Mouse (Mus musculus) kidney, postnatal 4 days (tissue): ENCODE results near the gene Kcp.

Experiments
- DNase-seq, 2 experiments: peaks; one replicate each; pipeline ENCODE4 v3.0.0; 2021; ENCODE audit warnings: mixed read lengths in 2 of 2

The Kcp gene

DNA sequence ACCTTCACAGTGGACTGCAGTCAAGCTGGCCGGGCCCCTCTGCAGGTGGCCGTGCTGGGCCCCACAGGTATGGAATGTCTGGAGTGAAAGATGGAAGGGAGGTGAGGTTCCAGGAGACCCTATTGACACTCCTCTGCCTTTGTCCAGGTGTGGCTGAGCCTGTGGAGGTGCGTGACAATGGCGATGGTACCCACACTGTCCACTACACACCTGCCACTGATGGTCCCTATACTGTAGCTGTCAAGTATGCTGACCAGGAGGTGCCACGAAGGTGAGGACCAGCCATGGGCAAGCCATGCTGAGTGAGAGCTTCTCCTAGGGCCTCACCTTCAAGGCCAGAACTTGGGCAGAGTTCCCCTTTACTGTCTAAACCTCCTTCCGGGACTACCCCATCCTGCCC lies 57.1 kb downstream of the Kcp start:
- no peak for DNase-seq

DNA sequence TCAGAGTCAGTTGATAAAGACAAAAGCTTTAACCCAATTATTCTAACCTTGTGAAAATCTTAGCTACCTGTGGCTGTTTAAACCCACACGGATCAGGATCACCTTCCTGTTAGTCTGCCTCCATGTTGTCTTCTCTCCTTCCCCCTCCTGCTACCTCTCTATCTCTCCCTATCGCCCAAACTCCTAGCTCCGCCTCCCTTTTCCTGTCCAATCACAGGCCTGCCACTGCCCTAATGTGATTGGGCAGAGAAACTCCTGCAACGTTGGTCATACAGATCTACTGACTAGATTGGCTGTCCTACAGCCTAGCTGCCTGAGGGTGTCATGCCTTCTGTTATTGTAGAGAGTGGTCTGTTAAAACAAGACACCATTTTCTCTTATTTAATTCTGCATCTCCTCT lies 57.9 kb downstream of the Kcp start:
- no peak for DNase-seq

DNA sequence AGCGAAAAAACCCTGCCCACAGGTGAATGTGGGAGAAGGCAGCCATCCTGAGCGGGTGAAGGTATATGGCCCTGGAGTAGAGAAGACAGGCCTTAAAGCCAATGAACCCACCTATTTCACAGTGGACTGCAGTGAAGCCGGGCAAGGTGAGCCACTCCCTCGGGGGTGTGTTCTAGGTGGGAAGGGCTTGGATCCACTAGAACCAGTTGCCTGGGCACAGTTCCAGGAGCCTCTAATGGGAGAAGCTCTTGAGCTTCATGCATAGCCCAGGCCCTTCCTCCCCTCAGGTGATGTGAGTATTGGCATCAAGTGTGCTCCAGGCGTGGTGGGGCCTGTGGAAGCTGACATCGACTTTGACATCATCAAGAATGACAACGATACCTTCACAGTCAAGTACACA lies 62.4 kb downstream of the Kcp start:
- no peak for DNase-seq

DNA sequence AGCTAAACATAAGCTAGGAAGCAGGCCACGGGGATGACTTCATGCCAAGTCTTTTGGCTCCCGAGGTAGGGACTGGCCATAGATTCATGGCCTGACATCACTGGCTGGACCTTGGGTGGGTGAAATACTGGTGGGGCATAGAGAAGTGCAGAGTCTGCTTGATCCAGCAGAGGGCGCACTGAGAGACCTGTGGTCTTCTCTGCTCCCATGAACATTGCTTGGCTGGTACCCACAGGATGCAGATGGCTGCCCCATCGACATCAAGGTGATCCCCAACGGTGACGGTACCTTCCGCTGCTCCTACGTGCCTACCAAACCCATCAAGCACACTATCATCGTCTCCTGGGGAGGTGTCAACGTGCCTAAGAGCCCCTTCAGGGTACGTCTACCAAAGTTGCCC lies 63.0 kb downstream of the Kcp start:
- peak; percentile 74 to 78 for DNase-seq

DNA sequence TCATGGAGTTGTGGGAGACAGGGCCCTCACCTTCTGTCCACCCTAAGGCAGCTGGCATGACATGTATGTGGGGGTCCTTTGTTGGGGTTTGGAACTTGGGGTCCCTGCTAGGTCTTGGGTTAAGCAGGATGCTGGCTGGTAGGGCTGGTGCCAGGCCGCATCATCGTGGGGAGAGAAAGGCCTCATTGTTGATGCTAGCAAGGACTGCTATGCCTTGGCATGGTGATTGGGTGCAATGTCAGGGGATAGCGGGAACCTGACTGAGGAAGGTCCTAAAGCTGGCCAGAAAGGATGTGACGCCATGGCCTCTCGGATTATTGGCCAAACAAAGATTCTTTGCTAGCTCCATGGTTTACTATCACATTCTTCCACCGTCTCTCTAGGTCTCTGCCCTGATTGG lies 68.0 kb downstream of the Kcp start:
- no peak for DNase-seq

DNA sequence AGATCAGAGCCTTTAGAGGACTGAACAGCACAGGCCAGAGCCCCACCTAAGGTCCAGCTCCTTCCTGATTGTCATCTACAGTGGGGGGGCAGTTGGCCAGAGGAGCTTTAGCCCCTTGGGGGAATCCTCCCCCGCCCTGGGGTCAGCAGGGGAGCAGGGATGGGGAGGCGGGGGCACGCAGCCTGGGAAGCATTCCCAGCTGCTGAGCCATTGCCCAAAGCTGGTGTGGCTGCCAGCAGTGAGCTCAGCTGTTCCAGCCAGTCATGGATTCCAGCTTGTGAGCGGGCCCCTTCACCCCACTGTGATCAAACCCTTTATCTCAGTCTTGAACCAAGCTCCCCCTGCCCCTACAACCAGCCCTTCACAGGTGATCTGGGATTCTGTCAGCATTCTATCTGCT lies 68.5 kb downstream of the Kcp start:
- DNase-seq, result no peak

DNA sequence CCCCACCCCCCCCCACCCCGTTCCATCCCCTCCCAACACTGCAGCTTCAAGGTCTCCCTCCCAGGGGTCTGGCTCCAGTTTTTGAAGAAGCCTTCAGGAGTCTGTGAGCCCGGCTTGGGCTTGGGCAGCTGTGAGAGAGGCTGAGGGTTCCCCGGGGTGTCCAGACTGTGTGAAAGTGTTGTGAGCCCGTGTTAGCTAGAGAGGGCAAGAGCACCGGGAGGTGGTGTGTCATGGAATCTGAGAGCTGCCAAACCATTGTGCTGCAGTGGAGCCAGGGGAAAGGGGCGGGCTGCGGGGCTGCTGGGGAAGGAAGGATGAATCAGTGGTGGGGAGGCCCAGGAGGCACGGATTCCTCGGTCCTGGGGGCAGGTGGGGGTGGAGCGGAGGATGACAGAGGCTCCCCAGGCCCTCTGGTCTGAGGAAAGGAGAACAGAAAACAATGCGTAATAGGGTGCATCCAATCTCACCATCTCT lies 71.3 kb downstream of the Kcp start:
- DNase-seq, result peak; percentile 46 to 60

DNA sequence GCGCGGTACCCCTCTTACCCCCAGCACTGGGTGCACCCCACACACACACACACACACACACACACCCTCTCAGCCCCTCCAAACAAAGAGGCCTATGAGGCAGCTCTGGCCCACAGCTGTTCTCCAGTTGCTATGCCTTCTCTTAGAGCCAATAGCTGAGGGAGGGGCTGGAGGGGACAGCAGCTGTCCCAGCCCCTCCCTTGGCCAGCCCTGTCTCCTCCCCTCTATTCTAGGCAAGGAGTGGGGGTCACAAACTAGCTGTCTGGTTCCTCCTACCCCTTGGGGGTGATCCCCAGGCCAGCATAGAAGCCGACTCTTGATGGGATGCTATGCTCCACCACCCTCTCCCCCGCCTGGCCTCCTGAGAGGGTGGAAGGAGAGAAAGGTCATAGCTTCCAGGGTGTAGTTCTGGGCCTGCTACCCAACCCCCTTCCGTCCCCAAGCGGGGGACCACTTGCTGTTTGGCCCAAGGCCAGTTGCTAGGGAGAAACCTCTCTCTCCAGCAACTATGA lies 71.8 kb downstream of the Kcp start:
- peak; percentile 49 to 57 for DNase-seq

DNA sequence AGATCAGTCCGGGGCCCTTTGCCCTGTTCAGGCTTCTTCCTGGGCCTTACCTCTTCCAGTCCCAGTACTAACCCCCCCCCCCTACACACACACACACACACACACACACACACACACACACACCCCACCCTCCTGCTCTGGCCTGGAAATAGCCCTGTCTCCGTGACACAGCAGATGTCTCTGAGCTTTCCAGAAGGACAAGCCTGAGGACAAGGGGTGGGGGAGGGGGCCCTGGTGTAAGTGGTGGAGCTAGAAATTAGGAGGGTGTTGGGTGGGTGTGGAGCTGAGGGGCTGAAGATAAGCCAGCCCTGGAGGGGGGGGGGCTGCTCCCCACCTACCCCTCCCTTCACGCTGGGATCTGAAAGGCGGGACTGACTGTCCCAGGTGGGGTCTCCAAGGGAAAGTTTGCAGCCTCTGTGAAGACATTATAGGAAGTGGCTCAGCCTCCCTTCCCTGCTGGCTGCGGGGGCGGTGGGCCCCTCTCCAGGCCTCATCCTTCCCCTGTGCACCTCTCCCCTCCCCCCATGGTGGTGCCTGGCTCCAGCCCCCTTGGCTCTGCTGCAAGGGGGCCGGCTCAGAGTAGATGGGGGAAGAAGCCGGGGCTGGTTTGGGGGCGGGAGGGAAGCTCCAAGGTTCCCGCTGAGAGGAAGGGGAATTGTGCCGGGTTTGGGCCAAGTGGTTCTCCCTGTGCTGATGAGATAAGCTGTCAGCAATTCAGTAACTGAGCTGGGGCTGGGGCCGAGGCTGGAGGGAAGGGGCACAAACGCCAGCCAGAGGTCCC lies 72.7 kb downstream of the Kcp start:
- peak; percentile 57 to 72 for DNase-seq

DNA sequence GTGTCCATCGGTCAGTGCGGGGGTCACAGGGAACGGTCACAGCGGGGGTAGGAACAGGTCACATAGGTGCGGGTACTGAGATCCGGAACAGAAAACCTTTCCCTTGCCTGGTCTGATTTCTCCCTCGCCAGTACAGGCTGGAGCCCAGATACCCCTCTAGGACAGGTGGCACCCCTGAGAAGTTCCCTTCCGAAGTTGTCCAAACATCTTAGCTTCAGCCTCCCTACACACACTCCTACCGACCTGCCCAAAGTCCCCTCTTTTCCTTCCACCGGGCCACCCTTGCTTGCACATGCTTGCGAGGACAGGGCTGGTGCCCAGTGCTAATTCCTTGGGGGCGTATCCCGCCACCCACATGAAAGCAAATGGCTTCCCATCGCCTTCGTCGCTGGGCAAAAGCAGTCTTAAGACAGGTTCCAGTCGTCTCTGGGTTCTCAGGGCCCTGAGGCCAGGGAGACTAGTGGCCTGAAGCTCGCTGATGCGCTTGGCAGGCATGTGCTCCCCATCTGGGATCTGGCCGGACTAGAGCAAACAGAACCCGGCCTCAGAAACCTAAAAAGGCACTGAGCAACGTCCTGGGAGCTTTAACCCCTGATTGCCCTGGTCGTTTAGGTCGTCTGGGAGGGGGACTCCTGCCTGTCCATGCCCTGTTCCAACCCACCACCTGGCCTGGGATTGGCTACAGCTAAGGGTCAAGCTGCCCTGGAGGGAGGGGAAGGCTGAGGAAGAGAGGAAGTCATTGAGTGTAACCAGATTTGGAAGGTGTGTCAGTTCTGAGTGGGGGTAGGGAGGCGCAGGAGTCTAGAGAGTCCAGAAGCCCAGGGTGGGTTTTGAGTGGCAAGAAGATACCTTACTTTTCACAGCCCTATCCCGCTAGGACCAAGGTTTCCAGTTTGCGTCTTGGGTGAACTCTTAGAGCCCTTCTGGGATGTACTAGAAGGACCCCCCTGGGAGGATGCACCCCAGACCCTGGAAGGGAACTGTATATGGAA lies 73.7 kb downstream of the Kcp start:
- peak; percentile 36 to 52 for DNase-seq

DNA sequence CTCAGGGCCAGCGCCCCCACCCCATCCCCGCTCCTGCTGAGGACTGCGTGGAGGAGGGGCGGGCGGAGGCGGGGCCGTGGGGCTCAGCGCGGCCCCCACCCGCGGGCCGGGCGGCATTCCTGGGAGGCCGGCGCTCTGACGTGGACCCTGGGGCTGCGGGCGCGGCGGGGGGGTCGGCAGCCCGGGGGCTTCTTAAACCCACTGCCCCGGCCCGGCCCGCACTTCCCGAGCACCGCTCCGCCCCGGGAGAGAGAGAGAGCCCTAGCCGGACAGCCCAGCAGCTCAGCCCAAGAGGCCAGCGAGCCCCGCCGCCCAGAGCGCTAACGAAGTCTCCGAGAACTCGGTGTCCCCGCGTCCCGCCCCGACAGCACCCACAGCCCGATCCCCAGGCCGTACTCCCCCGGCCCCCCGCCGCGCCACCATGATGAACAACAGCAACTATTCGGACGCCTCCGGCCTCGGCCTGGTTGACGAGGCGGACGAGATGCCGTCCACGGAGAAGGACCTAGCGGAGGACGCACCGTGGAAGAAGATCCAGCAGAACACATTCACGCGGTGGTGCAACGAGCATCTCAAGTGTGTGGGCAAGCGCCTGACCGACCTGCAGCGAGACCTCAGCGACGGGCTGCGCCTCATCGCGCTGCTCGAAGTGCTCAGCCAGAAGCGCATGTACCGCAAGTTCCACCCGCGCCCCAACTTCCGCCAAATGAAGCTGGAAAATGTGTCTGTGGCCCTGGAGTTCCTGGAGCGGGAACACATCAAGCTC lies 74.5 kb downstream of the Kcp start, which contains the start of gene Flnc:
Gene Flnc, plus strand, starts transcription at position 219 of the 766 bp plus-strand sequence.
- DNase-seq, result peak; percentile 66 to 72

DNA sequence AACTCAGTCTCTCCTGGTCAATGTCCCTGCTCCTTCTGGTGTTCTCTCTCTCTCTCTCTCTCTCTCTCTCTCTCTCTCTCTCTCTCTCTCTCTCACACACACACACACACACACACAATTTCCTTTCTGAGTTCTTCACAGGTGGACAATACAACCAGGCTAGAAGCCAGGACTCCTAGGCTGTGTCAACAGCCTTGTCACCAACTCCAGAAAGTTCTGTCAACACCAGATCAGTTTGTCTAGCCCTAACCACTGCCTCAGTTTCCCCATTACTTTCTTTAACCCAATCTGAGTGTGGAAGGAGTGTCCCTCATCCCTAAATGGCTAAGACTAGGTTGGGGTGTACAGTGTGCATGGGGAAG lies 75.1 kb downstream of the Kcp start:
- DNase-seq, result no peak

DNA sequence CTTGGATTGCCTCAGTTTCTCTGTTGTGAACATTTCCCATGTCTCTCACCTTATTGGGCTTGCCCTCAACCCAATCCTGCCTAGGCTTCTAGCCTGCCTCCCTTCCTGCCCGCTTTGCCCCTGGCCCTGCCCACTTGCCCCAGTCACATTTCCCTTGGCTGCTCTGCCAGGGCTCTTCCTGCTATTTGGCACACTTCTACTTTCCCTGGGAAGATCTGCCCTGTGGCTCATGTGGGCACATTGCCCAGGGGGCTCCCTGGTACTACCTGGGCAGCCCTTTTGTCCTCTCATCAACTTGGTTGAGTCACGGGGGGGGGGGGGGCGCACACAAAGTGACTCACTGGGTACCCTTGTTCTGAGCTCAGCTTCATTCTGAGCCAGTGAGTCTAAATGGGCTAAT lies 75.6 kb downstream of the Kcp start:
- no peak for DNase-seq

DNA sequence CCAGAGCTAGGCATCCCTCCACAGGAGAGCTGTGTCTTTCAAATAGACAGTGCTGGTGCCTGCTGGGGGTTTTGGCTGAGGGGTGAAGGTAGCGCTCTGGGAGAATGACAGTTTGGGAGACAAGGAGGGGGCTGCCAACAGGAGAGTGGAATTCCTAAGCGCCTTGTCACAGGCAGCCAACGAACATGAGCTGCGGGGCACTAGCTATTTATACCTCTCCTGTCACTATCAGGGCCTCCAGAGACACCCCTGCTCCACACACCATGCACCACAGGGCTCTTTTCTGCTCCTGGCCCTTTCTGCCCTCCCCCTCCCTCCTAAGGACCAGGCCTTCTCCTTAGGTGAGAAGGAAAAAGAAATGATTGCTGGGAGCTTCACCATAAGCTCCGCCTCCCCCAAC lies 76.3 kb downstream of the Kcp start:
- no peak for DNase-seq

DNA sequence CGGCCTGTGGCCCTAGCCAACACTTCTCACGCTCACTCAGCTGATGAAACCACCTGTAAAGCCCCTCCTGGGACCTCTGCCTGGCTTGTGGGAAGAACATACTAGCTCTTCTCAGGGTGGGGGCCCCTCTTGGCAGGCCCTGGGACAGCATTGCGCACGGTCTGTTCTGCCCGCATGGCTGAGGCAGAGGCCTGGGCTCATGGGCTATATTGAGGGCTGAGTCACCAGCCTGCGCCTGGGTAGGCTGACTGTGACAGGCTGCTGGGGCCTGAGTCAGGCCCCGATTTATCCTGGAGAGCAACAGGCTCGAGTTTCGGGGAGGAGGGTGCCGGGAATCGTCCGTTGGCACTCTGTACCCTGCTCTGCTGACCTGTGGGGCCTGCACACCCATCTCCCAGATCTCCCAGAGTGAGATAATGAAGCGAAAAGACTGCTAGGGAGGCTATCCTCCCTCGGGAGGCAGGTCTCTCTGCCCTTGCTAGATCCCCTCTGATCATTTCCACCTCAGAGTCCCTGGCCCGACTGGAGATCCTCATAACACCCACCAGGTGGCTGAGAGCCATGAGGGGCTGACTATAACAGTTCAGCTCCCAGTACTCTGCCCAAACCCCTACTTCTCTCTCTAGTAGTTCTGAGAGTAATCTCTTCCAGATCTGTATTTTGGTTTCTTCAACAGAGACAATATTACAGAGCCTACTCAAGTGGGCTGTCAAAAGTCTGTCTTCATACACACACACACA lies 76.9 kb downstream of the Kcp start:
- DNase-seq, result no peak

DNA sequence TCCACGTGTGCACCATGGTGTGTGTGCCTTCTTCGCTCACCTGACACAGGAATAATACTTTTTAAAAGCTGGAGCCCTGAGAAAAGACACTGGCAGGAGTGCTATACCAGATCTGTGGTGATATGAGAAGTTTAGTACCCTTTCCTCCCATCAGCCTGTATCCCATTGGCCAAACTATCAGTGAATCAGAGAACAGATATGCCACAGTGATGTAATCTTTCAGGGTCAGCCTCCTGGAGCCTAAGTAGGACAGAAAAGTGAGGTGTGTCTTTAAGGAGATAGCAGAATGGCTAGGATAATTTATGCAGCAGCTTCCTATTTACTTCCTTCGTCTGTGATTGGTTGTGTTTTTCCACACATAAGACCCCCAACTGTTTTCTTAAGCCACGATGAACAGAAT lies 79.6 kb downstream of the Kcp start:
- no peak for DNase-seq

DNA sequence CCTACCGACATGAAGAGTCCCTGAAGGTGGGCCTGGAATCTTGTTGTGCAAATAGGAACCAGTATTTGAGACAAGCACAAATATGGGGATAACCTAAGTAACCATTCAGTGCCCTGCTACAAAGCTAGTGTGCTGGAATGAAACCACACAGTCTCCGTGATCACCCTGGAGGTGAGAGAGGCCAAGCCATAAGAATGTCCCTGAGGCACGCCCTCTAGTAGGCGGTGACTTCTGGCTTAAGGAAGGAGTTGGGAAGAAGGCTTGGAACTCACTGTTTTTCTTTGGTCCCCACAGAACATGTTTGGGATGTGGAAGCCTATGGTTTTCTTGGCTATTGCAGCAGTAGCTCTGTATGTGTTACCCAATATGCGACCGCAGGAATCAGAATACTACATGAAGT lies 81.4 kb downstream of the Kcp start:
- DNase-seq, result no peak

DNA sequence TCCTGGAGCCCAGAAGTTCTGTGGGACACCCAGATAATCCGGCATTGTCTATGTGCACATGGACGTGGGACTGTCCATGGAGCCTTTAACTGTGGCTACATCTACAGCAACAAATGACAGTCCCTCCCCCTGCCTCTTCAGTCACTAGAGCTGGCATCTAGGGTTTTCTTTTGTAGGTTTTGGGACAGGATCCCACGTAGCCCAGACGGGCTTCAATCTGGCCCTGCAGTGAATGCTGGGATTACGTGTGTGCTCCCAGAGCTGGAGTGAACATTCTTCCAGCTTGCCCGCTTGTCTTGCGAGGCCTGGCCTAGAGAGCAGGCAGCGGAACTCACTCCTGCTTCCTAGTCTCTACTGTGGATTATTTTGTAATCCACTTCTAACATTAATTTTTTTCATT lies 82.6 kb downstream of the Kcp start:
- DNase-seq, result no peak
